Mouse (Mus musculus): ENCODE results near the gene Uchl4.
"Not testable (repeated sequence)": the region's sequence is repeated elsewhere in the genome, so short reads cannot be mapped to it uniquely, and the experiment has no call there.

The Uchl4 gene

DNA sequence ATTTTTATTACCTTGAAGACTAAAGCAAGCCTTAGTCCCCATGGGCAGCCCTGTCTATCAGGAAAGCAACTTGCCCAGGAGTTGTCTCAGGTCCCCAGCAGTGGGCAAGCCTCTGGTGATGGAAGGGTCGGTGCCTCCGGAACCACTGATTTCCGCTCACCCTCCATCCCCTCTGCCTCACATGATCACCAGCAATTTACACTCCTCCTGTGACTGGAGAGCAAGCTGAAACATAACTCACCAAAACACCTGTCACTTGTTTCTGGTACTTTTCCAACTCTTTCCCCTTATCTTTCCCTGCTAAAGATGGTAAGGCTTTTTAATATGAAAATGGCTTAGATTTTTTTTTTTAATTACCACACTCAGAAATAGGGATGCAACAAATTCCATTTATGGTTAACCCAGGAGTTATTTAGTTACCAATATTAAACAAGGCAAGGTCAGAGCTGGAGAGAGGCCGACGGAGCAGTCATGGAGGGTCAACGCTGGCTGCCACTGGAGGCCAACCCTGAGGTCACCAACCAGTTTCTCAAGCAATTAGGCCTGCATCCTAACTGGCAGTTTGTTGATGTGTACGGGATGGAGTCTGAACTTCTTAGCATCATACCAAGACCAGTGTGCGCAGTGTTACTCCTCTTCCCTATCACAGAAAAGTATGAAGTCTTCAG is at the start of gene Uchl4:
TSS of gene Uchl4 (plus strand) at position 434 of the 668 bp plus-strand sequence.
- DNase-seq = no peak

DNA sequence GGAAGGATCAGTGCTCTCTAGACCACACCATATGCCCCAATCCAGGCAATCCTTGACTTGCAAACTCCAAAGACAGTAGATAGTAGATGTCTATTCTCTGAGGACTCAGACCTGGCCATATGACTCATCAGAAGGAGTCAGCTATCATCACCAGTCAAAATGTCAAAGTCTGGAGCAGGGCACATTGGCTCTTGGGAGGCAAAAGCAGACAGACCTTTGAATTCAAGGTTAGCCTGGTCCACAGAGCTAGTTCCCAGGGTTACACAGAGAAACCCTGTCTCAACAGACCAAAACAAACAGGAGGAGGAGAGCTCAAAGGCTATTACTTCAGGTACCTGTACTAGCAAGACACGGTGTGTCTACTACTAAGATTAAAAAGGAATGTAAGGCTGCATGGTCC is 41.1 kb upstream of the Uchl4 start:
- no peak for DNase-seq

DNA sequence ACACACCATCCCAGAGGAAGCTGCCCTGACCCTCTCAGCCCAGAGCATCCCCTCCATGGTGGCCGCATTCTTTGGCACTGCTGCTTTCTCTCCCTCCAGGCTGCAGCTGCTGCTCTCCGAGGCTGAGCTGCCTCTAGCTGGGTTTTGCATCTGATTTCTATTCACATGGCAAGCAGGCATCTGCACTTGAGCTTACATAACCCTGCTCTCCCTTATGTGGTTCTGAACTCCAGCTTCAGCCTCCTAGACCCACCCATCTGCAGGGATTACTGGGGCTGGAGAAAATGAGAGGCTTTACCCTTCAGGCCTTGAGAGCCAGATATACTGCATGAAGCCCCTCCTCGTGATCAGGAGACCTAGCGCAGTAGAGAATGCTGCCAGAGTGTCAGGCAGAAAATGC is 39.4 kb upstream of the Uchl4 start:
- DNase-seq = no peak

DNA sequence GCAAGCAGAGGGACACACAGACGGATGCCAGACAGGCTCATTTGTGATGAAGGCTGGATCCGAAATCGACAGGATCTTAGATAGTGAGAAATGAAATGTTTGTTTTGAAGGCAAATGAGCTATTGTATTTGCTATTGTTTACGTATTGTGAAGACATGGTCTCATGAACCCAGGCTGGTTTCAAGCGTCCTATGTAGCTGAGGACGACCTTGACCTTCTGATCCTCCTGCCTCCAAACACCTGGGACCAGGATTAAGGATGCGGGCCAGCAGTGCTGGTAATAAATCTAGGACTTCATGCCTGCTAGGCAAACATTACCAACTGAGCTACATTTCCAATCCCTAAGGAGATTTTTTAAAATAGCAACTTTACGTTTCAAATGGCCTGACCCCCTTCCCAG is 37.5 kb upstream of the Uchl4 start:
- no peak for DNase-seq

DNA sequence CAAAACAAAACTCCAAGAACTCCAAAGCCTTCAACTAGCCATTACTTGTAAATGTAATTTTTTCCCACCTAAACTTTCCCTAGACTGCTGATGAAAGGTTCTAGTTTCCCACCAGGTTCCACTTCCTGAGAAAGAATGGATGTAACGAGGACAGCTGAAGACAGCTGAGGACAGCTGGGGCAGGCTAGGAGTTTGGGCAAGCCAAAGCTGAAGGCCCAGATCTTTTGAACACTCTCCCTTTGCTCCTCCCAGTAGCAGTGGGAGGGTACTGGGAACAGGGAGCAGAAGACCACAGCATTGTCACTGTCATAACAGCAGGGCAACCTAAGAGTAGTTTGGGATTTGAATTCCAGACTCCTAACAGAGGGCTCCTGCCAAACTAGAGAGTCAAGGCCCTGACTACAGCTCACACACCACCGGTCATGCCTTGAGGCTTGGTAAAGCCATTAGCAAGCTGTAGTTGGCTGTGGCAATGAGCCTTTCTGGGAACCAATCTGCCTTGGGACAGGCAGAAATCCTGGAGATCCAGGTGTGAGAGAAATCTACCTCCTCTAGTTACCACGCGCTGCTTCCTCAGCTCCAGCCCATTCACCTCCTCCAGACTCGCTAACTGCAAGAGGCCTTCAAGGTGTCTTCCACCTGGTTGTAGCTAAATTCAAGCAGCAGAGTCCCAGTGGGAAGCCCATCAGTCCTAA is 36.8 kb upstream of the Uchl4 start:
- DNase-seq = no peak

DNA sequence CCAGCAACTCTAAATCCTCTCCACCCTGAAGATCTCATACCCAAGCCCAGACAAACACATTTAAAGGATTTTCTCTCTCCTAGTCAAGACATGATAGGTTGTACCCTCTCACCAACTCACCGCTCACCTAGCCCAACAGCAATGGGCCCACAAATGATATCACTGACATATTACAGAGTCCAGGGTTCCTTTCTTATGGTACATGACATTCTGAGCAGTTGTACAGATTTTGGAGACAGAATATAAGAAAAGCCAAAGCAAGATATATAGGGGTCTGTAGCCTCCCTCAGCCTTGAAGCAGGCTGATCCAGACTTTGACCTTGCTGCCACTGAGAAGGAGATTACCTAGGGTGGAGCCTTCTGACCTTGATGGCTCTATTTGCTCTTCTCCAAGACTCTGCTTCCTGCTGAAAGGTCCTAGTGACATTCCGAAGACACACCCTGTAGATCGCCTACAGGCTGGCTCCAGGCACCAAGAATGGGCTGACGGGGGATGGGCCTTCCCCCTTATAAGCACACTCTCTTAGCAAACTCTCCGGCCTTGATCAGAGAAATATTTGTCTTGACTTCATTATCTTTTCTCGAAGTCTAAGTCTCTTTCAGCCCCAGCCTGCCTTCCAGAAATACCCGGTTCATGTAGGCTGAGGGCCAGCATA is 36.1 kb upstream of the Uchl4 start:
- DNase-seq = not testable (repeated sequence)

DNA sequence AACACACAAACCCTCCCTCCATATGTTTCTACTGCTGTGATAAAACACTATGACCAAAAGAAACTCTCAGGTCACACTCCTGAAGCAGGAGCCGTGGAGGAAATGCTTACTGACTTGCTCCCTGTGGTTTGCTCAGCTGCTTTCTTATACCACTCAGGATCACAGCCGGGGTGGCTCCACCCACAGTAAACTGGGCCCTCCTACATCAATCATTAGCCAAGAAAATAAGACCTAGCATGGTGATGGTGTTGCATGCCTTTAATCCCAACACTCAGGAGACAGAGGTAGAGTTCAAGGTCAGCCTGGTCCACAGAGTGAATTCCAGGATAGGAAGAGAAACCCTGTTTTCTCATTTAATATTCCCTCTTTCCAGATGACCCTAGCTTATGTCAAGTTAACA is 35.1 kb upstream of the Uchl4 start:
- DNase-seq = no peak

DNA sequence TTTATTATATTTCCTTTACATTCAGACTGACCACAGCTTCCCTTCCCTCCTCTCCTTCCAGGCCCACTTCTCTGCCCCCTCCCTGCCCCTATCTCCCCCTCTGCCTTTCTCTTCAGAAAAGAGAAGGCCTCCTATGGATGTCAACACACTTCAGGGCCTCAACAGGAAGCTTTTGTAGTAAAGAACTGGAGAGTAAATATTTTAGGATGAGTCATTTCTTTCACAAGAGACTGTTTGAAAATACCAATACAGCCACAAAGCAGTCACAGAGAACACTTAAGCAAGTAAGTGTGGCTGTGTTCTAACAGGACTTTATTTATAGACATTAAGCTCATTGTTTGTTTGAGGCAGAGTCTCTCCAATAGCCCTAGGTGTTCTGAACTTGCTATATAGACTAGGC is 32.7 kb upstream of the Uchl4 start:
- DNase-seq = no peak

DNA sequence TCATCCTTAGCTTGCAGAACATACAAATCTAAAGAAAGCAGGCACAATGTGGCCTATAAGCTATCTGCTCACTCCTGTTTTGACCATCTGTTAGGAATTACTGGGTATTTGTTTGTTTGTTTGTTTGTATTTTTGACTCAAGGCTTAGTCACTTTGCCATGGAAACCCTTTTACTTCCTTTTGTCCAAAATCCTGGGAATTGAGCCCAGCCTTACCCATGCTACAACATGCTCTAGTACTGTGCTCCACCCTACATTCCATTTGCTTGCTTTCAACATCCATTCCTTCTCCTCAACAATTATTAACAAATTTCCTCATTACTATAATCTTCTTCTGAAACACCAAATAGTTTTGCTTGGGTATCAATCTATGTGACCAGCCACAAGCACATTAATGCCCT is 32.1 kb upstream of the Uchl4 start:
- DNase-seq = no peak

DNA sequence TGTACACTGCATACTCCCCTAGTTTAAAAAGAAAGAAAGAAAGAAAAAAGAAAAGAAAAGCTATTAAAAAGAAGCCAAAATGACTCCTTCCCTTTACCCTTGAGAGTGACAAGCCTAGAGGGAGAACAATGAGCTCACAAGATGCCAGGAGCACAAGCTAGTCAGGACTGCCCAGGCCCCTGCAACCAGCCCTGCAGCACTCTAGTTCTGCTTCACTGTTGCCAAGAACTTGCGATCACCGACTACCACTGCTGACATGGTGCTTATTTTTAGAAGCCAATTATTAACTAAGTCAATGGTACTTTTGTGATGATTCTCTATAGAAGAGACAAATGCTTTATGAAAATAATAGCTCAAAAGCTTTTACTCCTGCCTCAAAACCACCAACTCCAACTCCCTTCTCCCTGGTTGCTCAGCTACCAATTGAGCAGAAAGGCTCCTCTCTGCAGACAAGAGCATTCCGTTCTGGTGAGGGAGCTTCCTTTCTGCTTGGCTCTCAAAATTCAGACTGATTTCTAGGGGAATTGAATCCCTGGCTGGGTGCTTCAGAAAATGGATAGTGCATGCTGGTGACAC is 27.4 kb upstream of the Uchl4 start:
- no peak for DNase-seq

DNA sequence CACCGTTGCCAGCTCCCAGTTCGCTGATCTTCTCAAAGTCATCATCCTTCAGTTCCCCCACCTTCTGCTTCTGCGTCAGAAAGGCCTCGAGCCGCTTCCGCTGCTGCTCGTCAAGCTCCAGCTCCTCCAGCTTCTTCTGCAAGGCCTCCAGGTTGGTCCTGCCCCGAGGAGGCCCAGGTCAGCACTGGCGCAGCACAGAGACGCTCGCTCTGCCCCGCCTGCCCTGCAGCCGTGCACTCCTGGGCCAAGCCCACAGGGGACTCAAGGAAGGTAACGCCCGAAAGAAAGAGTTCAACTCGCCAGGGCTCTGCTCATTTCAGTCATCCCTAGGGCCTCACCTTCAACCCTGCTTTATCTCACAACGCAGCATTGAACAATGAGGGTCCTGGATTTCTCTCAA is 20.5 kb upstream of the Uchl4 start:
- no peak for DNase-seq

DNA sequence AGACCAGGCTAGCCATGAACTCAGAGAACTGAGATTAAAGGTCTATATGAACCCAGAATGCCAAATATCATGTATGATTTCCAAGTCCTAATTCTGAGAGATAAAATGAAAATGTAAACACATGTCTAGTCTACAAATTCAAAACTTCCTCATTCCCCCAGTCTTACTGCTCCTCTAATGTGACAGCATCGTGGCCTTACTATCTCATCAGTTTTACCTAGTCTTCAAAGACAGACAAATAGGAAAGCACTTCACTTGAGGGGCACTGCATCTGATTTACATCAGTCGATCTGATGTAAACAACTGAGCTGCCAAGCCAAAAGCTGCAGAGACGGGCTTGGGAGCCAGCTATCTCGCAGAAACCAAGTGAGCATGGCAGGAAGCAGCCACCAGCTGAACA is 18.9 kb upstream of the Uchl4 start:
- no peak for DNase-seq

DNA sequence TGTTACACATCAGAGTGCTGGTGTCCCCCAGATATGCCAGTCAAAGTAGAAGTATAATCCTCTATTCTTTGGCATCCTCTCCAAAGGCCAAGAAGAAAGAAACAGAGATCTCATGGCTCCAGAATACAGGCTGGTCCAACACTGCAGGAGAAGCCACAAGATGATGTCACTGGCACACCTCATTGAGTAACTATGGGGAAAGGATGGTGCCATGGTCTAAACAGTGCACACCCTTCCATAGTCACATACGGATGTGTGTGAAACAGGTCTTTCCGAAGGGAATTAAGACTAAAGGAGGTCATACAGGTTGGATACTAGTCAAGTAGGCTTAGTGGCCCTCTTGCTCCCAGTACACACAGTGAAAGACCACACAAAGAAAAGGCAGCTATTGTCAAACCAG is 18.4 kb upstream of the Uchl4 start:
- DNase-seq = no peak

DNA sequence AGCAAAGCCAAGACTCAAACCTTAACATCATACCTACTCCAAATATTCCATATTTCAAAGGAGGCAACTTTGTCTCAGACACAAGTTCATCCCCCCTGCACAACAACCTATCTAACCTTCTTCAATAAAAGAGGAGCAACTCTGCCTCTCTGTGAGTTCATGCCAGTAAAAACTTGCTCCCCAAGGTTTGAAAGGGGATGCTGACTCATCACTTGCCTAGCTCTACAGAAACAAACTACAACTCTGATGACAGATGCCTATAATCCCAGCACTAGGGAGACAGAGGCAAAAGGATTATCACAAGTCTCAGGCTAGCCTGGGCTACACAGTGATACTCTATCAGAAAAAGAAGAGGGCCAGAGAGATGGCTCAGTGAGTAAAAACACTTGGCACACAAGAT is 17.1 kb upstream of the Uchl4 start:
- DNase-seq = no peak

DNA sequence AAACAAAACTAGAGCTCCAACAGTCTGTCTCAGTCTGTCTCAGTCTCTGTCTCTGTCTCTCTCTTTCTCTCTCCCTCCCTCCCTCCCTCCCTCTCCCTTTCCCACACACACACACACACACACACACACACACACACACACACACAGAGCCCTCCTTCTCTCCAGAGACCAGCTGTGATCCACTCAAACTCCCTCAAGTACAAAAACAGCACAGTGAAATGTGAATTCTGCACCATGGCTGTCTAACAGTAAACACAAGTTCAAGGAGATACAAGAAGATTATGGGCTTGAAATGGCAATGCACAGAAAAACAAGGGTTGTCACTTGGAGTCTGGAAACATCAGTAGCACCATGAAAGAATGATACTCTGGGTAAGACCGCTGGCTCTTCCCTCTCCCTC is 15.7 kb upstream of the Uchl4 start:
- DNase-seq = no peak

DNA sequence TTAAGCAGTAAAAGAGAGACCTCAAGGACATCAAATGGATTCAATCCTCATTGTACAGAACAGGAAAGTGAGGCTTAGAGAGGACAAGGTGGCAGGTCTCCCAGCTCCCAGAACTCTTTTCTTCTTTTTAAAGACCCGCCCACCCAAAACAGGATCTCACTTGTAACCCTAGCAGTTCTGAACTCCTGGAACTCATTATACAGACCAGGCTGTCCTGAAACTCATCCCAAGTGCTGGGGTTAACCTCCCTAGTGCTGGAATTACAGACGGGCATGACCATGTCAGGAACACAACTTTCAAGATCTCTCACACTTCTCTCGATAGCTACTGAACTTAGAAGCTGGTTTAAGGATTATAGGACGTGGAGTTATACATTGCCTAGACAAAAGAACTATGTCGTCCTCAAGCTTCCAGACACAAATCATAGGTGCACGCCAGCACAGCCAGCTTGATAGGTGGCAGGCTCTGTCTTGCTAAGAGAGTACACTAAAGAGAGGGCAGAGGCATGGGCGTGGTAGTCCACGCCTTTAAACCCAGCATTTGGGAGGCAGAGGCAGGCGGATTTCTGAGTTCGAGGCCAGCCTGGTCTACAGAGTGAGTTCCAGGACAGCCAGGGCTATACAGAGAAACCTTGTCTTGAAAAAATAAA is 15.1 kb upstream of the Uchl4 start:
- DNase-seq = no peak

DNA sequence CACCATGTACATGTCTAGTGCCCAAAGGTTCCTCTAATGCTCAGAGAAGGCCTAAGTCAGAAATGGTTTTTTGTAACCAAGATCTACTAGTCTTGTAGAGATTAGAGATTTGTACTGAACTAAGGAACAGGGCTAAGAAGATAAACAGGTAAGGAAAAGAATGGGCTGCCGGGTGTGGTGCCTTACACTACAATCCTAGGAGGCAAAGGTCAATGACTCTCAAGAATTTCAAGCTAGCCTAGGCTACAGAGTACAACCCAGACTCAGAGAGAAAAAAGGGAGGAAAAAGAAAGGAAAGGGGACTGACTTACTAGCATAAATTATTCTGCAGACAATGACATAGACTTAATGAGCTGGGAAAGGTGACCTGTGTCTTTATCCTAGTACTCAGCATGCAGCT is 14.4 kb upstream of the Uchl4 start:
- DNase-seq = no peak

DNA sequence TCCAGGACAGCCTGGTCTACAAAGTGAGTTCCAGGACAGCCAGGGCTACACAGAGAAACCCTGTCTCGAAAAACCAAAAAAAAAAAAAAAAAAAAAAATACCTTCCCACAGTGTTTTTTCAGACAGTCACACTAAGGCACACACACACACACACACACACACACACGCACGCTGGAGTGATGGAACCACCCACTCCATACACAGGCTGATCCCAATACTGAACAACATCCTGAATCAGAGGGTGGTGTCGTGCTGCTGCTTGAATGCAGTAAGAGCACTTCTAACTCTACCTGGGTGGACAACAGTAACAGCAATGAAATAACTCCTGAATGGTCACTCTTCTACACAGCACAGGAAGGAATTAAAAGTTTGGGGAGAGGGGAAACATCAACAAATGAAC is 13.5 kb upstream of the Uchl4 start:
- DNase-seq = no peak

DNA sequence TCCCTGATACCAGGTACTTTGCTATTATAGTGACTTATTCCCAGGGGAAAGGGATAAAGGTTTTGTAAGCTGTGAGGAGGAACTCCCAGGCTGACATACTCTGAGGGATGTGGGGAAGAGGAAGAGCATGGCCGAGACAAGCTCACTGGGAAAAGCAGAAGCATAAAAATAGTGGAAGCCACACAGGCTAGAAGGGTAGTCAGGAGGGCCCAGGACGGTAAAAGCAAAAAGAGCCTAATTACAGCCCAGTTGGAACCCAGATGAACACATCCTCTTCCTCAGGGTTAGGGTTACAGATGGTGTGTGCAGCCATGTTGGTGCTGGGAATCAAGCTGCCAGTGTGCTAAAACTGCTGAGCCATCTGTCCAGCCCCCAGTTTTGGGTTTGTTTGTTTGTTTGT is 12.9 kb upstream of the Uchl4 start:
- DNase-seq = no peak

DNA sequence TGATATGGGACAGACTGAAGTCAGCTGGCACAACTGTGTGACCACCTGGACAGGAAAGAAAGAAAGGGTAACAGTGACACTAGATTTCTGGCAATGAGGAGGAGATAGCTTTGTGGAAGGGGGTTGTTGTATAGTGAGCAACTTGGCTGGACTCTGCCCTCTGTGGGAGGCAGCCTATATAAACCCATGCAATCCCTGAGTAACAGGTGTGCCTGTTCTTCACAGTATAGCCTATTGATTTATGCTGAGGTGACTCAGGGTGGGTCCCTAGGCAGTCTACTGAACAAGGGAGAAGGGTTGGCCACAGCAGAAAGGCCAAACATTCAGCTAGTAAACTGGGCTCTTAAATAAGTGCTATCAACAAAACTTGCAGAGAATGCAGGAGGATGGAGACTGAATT is 9.2 kb upstream of the Uchl4 start:
- no peak for DNase-seq

DNA sequence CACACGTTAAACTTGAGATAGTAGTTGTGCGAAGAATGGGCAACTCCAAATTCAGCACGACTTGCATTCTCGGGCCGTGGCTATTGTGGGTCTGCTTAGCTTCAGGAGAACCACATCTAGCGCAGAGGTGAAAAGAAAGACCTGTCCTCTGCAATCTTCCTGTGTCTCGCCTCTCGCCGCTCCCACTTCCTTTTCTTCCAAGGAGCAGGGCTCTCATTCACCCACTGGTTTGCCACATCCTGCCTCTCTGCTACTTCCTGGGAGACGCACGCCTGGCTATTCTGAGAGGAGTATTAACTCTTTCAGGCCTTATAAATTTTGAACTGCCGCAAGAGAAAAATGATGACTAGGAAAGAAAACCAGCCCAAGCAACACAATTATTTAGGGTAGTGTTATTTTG is 7.3 kb upstream of the Uchl4 start:
- DNase-seq = peak; percentile 38

DNA sequence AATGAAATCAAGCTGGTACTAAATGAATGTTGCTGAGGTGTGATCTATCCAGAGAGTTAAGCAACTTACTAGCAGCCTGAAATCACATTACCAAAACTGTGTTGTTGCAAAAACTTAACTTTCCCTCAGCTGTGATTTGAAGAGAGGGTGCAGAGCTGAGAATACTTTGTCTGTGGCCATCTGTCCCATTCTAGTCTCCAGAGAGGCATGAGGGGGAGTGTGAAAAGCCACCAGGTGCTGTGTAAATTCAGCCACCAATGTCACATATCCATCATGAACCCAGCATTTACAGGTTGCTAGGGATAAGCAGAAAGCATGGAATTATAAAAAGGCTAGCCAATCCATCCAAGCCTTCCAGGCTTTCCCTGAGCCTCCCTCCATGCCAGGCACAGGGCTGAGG is 6.0 kb upstream of the Uchl4 start:
- no peak for DNase-seq

DNA sequence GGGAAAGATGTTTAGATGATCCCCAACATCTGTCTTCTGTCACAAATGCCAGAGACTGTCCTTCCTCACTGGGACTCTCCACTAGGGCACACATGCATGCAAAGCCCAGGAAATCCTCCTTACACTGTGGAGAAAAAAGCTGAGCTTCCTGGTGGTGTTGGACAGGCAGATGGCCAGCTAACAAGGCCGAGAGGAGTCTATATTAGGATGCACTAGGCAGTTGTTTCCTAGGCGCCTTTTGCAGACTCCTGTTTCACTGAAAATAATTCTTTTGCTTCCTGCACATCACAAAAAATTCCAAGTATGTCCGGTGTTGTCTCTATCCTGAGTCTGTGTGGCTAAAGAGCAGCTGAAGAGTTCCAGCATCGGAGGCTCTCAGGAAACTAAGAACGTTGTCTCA is 3.8 kb upstream of the Uchl4 start:
- no peak for DNase-seq

DNA sequence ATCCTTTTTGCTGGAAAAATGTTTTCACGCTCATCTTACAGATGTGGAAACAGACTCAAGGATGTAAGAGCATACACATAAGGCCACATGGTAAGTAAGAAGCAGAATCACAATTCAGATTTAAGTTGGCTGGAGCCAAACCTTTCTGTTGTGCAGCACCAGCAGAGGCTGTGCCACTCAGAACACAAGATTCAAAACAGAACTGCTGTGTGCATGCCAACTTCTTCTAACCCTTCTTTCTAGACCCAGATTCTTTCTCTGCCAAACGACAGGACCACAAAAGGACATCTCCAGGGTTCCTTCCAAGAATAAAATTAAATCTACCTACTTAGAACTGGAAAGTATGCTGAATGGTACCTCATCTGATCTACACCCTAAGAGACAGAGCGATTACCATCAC is 3.3 kb upstream of the Uchl4 start:
- no peak for DNase-seq

All from thymus, postnatal 25 days (tissue).